Mouse (Mus musculus) Muller cell, postnatal 12 days (primary cell): ENCODE measurements around the gene Polr3gl.

Source experiments
- DNase-seq: peaks from one replicate; pipeline ENCODE4 v3.0.0-alpha.2; 2015; ENCODE audit errors: inconsistent ontology term

The Polr3gl gene

GRCm38 (mm10) chr3:96557694-96558093 lies 36.3 kb downstream of the Polr3gl start, which contains the start of gene Txnip:
Txnip (plus strand) TSS chr3:96557957.
- peak; percentile 99 for DNase-seq

GRCm38 (mm10) chr3:96556651-96557635 lies 37.0 kb downstream of the Polr3gl start:
- no peak for DNase-seq

- no peak for DNase-seq
These were observed 37.9 kb downstream of the Polr3gl start for GRCm38 (mm10) chr3:96555999-96556614.

DNA sequence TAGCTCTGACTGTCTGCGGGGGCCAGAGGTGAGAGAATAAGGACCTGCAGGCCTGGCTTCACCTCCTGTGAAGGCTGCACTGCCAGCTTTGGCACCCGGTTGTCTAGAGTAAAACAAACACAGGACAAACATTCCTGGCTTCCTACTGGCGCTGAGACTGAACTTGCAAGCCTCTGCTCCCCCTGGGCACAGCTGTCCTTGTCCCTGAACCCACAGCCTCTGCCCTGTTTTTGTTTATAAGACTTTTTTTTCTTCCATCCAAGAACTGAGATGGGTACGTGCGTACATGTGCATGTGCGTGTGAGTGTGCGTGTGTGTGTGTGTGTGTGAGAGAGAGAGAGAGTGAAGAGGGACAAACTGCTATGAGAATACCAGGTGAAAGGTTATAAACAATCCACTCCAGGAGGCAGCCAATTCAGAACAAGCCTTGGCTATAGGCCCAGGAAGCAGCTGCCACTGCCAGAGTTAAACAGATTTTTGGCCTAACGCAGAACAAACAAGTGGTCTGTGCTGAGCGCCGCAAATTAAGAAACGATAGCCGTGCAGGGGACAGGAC lies 38.9 kb downstream of the Polr3gl start:
- peak; percentile 65 for DNase-seq

GRCm38 (mm10) chr3:96554251-96554650 lies 39.7 kb downstream of the Polr3gl start:
- no peak for DNase-seq

DNA sequence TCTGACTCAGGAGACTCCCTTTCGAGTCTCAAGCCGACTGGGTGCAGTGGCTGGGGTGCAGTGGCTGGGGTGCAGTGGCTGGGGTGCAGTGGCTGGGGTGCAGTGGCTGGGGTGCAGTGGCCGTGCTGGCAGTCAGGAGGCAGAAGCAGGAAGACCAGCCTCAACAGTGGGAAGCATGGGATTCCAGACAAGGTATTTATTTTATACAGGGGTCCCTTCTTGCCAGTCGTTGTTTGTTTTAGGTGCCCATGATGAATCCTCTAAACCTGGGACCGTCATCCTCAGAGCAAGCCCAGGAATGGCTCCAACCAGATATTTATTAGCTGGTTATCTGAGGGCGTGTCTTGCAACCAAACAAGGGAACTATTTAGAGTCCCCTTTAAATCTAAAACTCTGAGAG lies 40.4 kb downstream of the Polr3gl start:
- no peak for DNase-seq

DNA sequence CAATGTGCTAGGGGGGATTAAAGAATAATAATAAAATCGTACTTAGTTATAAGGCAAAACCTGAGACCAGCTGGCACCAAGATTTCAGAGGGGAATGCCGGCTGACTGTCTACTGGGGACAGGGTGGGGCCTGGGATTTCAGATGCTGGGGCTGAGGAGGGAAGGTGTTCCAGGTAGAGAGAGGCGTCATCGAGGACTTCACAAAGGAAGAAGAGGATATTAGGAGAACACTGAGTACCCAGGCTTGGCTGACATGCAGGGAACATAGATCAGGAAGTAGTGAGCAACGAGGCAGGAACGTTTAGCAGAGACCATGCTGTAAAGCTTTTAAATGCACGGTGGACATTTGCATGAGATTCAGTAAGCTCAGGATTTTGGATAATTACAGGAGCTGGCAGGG lies 42.1 kb downstream of the Polr3gl start:
- DNase-seq: no peak

- DNase-seq: no peak
These were observed 42.8 kb downstream of the Polr3gl start for GRCm38 (mm10) chr3:96551203-96551602.

DNA sequence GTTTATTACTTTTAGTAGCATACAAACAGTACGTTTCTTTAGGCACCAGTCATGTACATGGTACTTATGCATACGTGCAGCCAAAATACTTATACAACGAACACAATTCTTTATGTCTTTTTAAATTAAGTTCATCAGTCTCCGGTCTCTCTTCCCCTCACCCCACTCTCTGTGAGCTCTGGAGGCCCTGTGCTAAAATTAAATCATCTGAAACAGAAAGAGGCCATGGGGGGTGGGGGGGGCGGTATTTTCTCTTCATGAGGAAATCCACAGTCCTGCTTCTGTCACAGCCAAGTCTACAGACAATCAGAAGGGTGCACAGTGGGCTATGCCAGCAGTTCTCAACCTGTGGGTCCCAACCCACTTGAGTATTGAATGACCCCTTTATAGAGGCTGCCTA lies 44.6 kb downstream of the Polr3gl start:
- no peak for DNase-seq

DNA sequence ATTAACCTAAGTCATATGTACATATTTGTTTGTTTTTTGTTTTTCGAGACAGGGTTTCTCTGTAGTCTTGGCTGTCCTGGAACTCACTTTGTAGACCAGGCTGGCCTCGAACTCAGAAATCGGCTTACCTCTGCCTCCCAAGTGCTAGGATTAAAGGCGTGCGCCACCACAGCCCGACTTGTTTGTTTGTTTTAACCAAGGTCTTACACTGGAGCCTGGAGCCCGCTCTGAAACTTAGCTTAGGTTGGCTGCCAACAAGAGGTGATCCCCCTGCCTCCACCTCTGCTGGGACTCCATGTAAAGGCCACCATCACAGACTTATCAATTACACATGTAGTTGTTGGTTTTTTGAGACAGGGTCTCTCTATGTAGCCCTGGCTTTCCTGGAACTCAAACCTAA lies 45.2 kb downstream of the Polr3gl start:
- DNase-seq: no peak

DNA sequence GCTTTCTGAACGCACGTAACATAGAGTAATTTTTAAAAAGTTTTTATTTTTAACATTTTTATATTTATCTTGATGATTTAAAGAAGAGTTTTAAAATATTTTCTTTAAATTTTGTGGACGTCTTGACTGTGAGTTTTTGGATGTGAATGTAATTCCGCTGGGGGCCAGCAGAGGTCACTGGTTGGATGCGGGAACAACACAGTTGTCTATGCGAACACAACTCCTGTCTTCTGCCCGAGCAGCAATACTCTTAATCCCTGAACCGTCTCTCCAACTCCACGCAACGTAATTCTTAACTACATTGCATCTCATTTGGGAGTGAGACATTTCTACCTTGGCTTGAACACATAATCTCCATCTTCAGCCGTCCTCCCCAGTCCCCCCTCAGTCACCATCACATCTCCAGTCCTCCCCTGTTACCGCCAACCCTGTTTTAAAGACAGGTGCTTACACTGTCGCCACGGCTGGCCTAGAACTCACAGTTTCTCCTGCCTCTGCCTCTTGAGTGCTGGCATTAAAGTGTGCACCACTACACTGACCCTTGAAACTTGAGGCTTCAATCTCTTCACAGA lies 46.5 kb downstream of the Polr3gl start:
- DNase-seq: no peak

GRCm38 (mm10) chr3:96546880-96547279 lies 47.1 kb downstream of the Polr3gl start:
- DNase-seq: no peak

DNA sequence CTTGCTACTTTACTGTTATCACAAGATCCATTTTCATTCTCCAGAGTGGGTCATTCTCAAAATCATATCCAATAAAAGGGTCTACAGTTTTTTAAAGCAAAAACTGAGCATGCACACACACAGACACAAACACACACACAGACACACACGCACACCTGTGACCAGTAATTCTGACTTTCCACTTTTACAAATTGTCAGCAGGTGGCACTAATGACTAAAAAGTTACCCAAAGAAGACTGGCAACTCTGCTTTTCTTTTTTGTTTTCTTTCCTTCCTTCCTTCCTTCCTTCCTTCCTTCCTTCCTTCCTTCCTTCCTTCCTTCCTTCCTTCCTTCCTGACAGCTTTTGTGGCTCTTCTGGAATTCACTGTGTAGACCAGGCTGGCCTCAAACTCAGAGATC lies 48.4 kb downstream of the Polr3gl start:
- DNase-seq: no peak

GRCm38 (mm10) chr3:96543345-96543744 lies 50.6 kb downstream of the Polr3gl start:
- DNase-seq: no peak

DNA sequence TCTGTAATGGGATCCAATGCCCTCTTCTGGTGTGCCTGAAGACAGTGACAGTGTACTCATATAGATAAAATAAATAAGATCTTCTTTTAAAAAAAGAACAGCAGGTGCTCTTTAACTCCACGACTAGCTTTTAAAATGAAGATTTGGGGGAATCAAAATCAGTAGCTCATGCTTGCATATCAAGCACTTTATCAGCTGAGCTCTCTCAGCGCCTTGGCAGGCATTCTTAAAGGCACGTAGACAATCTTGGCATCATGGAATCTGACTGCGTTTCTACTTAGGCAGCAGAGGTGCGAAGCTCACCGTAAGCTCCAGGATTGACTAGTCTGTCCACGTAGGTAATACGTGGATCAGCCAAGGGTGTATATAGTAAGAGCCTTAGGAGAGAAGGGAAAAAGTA lies 51.4 kb downstream of the Polr3gl start:
- DNase-seq: no peak

DNA sequence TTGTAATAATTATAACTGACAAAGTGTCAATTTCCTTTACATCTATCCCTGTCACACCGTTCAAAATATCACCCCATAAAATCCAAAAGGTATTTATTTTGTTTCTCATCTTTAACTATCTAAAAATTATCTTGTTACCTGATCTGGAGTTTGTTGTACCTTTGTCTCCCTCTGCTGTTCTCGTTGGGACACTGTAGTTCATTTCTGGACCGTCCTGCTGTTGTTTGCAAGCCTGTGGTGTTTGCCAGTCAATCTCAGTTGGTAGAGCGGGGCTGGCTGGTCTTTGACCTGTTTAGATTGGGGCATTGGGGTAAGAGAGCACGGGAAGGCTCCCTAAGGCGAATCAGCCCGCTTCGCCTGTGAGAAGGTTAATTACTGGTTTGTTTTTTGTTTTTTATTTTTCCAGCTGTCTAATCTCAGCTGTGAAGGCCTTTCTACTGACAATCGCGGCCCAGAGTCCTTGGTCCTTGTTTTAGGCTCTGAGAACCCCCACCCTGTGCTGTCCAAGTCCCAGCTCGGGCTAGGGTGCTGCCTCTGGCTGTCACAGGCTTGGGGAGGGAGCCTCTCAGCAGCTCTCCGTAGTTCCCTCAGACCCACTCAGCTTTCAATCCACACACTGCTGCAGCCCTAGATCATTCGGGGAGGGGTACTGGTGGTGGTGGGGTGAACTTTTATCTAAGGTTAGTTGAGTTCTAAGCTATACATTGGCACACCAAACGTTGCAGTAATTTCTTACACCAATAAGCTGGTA lies 52.5 kb downstream of the Polr3gl start:
- DNase-seq: no peak

DNA sequence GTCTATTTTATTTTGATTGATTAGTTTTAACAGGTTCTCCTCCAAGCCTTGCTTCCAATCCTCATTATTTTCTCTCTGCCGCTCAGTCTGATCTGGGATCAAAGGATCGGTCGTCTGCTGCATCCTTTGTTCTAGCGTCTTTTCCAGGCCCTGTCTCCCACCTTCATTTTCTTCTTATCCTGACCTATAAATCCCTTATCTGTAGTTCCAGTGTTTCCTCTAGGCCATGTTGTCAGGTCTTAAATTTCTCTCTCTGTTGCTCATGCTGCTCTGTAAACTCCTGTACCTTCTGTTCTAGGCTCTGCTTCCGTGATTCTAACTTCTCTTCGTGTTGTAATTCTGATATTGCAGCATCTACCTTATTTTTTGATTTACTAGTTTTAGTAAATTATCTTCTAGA lies 53.2 kb downstream of the Polr3gl start:
- DNase-seq: no peak

DNA sequence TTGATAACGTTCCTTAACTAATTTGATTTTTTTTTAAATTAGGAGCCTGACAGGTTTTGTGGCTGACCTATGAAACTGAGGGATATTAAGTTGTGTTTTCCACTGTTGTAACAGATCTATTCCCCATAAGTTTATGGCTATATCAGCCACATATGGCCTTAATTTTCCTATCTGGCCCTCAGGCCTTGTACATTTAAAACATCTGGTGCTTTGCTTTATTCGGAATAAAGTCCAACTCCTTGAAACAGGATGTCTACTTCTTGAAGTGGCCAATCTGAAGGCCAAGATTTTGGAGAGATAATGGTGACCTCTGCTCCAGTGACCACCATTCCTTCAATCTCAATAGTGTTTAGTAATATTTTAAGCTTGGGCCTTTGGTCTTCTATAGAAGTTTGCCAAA lies 54.7 kb downstream of the Polr3gl start:
- no peak for DNase-seq

DNA sequence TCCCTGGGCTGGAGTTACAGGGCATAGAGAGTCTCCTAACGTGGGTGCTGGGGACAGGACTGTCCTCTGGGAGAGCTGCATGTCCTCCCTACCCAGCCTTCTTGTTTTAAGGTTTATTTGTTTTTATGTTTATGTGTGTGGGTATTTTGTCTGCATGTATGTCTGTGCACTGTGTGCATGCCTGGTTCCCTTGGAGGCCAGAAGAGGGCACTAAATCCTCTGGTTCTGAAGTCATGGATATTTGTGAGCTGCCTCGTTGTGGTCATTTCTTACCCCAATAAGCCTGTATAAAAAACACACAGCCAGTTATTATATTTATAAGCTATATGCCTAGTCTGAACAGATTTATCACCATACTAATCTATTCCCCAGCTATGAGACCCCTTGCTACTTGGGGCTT lies 59.7 kb downstream of the Polr3gl start:
- no peak for DNase-seq

DNA sequence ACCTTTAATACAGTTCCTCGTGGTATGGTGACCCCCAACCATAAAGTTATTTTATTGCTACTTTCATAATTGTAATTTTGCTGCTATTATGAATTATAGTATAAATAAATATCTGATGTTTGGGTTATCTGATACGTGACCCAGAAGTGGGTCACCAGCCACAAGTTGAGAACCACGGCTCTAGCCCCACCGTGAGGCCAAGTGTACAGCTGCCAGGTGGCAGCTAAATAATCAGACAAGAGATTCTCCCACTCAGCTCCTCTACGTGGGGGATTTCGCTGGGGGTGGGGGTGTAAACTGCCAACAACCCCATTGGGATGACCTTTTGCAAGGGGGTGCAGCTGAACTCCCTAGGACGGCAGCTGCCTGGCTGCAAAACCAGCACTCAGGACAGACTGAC lies 61.9 kb downstream of the Polr3gl start:
- no peak for DNase-seq

- DNase-seq: peak; percentile 20
These were observed 65.5 kb downstream of the Polr3gl start for GRCm38 (mm10) chr3:96528506-96528905.
